8 mouse cellular contexts compared by ENCODE assay signal in the genomic region with DNA sequence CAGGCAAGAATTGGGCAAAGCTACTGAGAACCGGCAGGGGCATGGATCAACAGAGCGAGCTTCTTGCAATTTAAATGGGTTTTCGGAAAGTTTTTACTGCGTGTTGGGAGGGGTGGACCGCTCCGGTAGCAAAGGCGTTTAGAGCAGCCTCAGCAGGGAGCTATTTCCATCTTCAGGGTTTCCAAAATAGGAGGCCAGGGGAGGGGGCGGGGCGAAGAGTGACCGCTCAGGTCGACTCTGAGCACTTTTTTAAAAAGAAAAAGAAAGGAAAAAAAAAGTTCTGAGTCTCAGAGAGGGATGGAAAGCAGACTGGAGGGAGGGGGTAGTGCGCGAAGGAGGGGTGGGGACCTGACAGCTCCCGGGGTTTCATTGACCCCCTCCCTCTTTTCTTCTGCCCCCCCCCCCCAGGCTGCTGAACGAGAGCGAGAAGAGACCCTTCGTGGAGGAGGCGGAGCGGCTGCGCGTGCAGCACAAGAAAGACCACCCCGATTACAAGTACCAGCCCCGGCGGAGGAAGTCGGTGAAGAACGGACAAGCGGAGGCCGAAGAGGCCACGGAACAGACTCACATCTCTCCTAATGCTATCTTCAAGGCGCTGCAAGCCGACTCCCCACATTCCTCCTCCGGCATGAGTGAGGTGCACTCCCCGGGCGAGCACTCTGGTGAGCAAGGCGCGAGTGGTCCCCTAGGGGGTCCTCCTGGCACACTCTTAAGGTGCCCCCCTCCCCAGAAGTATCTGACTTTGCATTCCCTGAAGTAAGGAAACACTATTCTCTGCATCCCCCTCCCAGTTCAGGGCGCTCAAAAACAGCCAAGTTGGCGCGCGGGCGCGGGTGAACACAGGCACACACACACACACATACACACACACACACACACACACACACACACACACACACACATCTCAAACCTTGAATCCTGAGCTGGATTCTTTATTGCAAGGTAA. TPM values are rescaled to one million over a fixed set of nuclear protein-coding genes. Genes with fewer than 3 reads are reported as not detected.
DNase-seq lines count a peak whose midpoint lies in the region; ATAC-seq lines count a peak whose summit lies in the region.

No protein-coding gene starts in this region.

- no peaks in the 10 kb centered on the region for H3K27me3 ChIP-seq in hindbrain, embryonic 14.5 days (ENCODE audit: control insufficient read depth, insufficient read depth, low read length)
- H3K27me3 ChIP-seq in midbrain, embryonic 16.5 days (ENCODE audit: control insufficient read depth, insufficient read depth, low read depth, low read length): no peaks in the 10 kb centered on the region; the same call in 1 of the 2 replicates

- peak overlapping the region; percentile 46 for H3K4me3 ChIP-seq in hindbrain, embryonic 14.5 days (replicated peaks; ENCODE audit: low read length)
- peak overlapping the region; percentile 56 for H3K4me3 ChIP-seq in midbrain, embryonic 16.5 days (ENCODE audit: low read depth, low read length)

- peaks cover 10% of the 10 kb centered on the region for H3K4me1 ChIP-seq in hindbrain, embryonic 14.5 days (replicated peaks; ENCODE audit: control insufficient read depth, insufficient read depth, low read length)
- peaks cover 33% of the 10 kb centered on the region for H3K4me1 ChIP-seq in midbrain, embryonic 16.5 days (ENCODE audit: control insufficient read depth, insufficient read depth, low read length)

- H3K27ac ChIP-seq in hindbrain, embryonic 14.5 days: peak overlapping the region; percentile 72
- H3K27ac ChIP-seq in midbrain, embryonic 16.5 days (ENCODE audit: low read length): peak overlapping the region; percentile 78

- ATAC-seq in hindbrain, embryonic 14.5 days (ENCODE audit: low FRiP score): no peak
- ATAC-seq in midbrain, embryonic 16.5 days: no peak

- peak overlapping the region; percentile 74 for H3K4me2 ChIP-seq in hindbrain, embryonic 14.5 days (replicated peaks)
- H3K4me2 ChIP-seq in midbrain, embryonic 16.5 days (ENCODE audit: low read length): peak overlapping the region; percentile 96

- under 1% methylated on average over 42 of the region's 42 CpGs for WGBS in hindbrain, embryonic 14.5 days
- WGBS in midbrain, embryonic 16.5 days: under 1% methylated on average over 34 of the region's 42 CpGs

- DNase-seq in adrenal gland, postnatal 14 days: peak; percentile 25
- DNase-seq in adrenal gland, adult 18-20 months (ENCODE audit: low spot score in 2 of 2): no peak
- DNase-seq in lung, postnatal 4 days: peak; percentile 17 to 30
- DNase-seq in lung, postnatal 14 days: no peak
- no peak for DNase-seq in hindbrain, embryonic 14.5 days (ENCODE audit: low spot score)
- no peak for DNase-seq in frontal cortex, adult 2 months (ENCODE audit: extremely low spot score in 1 of 2, low spot score in 1 of 2)
- no peak for DNase-seq in frontal cortex, postnatal 10 days (ENCODE audit: low spot score in 2 of 2)

- peak overlapping the region; percentile 77 for H3K9ac ChIP-seq in hindbrain, embryonic 14.5 days
- H3K9ac ChIP-seq in midbrain, embryonic 16.5 days (ENCODE audit: low read depth, low read length): peak overlapping the region; percentile 77

- H3K9me3 ChIP-seq in hindbrain, embryonic 14.5 days (ENCODE audit: control insufficient read depth, low read length): no peaks in the 10 kb centered on the region
- no peaks in the 10 kb centered on the region for H3K9me3 ChIP-seq in midbrain, embryonic 16.5 days (replicated peaks; ENCODE audit: control insufficient read depth, low read length, poor library complexity, severe bottlenecking)

- H3K36me3 ChIP-seq in hindbrain, embryonic 14.5 days (replicated peaks; ENCODE audit: control insufficient read depth, insufficient read depth): no peaks in the 10 kb centered on the region
- H3K36me3 ChIP-seq in midbrain, embryonic 16.5 days (ENCODE audit: control insufficient read depth, insufficient read depth, low read length): no peaks in the 10 kb centered on the region

RNA-seq across cellular contexts. Expression of gene Sox9, which starts 1.6 kb away (rescaled TPM):
- 0.86 and 1.3 TPM in 2 replicates for total RNA-seq in adrenal gland, postnatal 14 days (2021)
- 1 to 10 TPM; 1.6 to 1.8 TPM for total RNA-seq in adrenal gland, adult 18-20 months (2021)
- 44.2 and 49.0 TPM in 2 replicates for polyA plus RNA-seq in hindbrain, embryonic 14.5 days (2014; fragmentation: Nextera tagmentation; extraction: Ambion mirVana)
- 42.4 and 45.9 TPM in 2 replicates for polyA plus RNA-seq in midbrain, embryonic 16.5 days (2015; fragmentation: Nextera tagmentation; extraction: Ambion mirVana)
- polyA plus RNA-seq in frontal cortex, adult 2 months (2012; rRNA removed): 19.9 and 21.4 TPM in 2 replicates

Comparison
In these comparisons a context has a peak if more than half of its experiments do, and no peak if none do; other contexts are left out.
1. DNase-seq: peak in adrenal gland, postnatal 14 days (single experiment) and lung, postnatal 4 days (2 of 2); none in adrenal gland, adult 18-20 months (0 of 2), lung, postnatal 14 days (single experiment), hindbrain, embryonic 14.5 days (single experiment), frontal cortex, adult 2 months (0 of 2) and frontal cortex, postnatal 10 days (0 of 2).